In the genomic region with DNA sequence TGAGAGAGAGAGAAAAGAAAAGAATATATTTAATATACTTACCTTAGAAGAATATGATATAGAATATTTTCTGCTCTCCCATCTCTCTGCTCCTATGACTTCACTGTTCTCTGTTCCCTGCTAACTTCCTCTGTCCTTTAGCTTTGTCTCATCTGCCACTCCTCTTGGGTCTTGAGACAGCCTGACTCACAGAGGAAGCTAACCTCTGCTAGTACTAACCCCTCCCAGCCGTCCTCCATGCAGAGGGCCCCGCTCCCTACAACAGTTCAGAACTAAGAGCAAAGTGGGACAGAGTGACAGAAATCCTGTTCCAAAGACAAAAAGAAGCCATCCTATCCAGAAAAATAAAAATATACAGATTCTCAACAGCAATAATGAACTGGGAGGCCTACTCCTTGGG, we compare ENCODE assay signal across 9 mouse cellular contexts. TPM values are rescaled to one million over a fixed set of nuclear protein-coding genes. Genes with fewer than 3 reads are reported as not detected.
DNase-seq lines count a peak whose midpoint lies in the region; ATAC-seq lines count a peak whose summit lies in the region.
"Had no signal": no experiment of that assay in that cellular context is flagged by ENCODE, and none has a peak within 500 bp of the region (broad histone marks: within the 10 kb centered on the region; RNA-seq: fewer than 3 reads in every experiment).

A gene (minus strand): TSS at position 126 of the 400 bp plus-strand sequence.

- no peak within 1 kb of the TSS for H3K9ac ChIP-seq in kidney, embryonic 14.5 days (ENCODE audit: low read depth, low read length)
- no peak within 1 kb of the TSS for H3K9ac ChIP-seq in heart, embryonic 15.5 days
- H3K9ac ChIP-seq in limb, embryonic 12.5 days (replicated peaks) = no peak within 1 kb of the TSS
- no peak within 1 kb of the TSS for H3K9ac ChIP-seq in stomach, embryonic 14.5 days (replicated peaks; ENCODE audit: low read depth, low read length)

- no peak within 1 kb of the TSS for H3K27ac ChIP-seq in kidney, embryonic 14.5 days (ENCODE audit: low read depth, low read length)
- H3K27ac ChIP-seq in heart, embryonic 15.5 days = no peak within 1 kb of the TSS
- H3K27ac ChIP-seq in limb, embryonic 12.5 days = no peak within 1 kb of the TSS
- no peak within 1 kb of the TSS for H3K27ac ChIP-seq in stomach, embryonic 14.5 days (ENCODE audit: low read length)

- H3K27me3 ChIP-seq in kidney, embryonic 14.5 days (ENCODE audit: control insufficient read depth, insufficient read depth, low read length) = no peaks in the 10 kb centered on the region
- H3K27me3 ChIP-seq in heart, embryonic 15.5 days = no peaks in the 10 kb centered on the region
- no peaks in the 10 kb centered on the region for H3K27me3 ChIP-seq in limb, embryonic 12.5 days
- H3K27me3 ChIP-seq in stomach, embryonic 14.5 days (ENCODE audit: control insufficient read depth, insufficient read depth, low read length) = no peaks in the 10 kb centered on the region

- no peak within 1 kb of the TSS for H3K4me2 ChIP-seq in kidney, embryonic 14.5 days (replicated peaks; ENCODE audit: low read depth, low read length)
- H3K4me2 ChIP-seq in heart, embryonic 15.5 days = no peak within 1 kb of the TSS
- H3K4me2 ChIP-seq in limb, embryonic 12.5 days = no peak within 1 kb of the TSS
- no peak within 1 kb of the TSS for H3K4me2 ChIP-seq in stomach, embryonic 14.5 days (replicated peaks; ENCODE audit: low read depth, low read length)

- WGBS in kidney, embryonic 14.5 days = 87% methylated on average over 2 of the region's 2 CpGs
- 90% methylated on average over 2 of the region's 2 CpGs for WGBS in heart, embryonic 15.5 days
- 92% methylated on average over 2 of the region's 2 CpGs for WGBS in limb, embryonic 12.5 days
- 86% methylated on average over 2 of the region's 2 CpGs for WGBS in stomach, embryonic 14.5 days

- H3K4me1 ChIP-seq in kidney, embryonic 14.5 days (ENCODE audit: control insufficient read depth, insufficient read depth, low read length) = 0 out of 2 replicates have a peak, but pooled peaks cover 3% of the 10 kb centered on the region
- H3K4me1 ChIP-seq in heart, embryonic 15.5 days (replicated peaks) = peaks cover 12% of the 10 kb centered on the region; the same call in 1 of the 2 replicates
- H3K4me1 ChIP-seq in limb, embryonic 12.5 days (replicated peaks) = no peaks in the 10 kb centered on the region; the same call in 1 of the 2 replicates
- H3K4me1 ChIP-seq in stomach, embryonic 14.5 days (ENCODE audit: control insufficient read depth, insufficient read depth, low read length) = no peaks in the 10 kb centered on the region

- DNase-seq in kidney, postnatal 4 days = no peak
- DNase-seq in adrenal gland, postnatal 25 days = no peak
- DNase-seq in spleen, postnatal 4 days (ENCODE audit: low spot score in 2 of 2) = no peak
- no peak for DNase-seq in thymus, postnatal 36 days

- no peak for ATAC-seq in kidney, embryonic 14.5 days (ENCODE audit: low FRiP score, low TSS enrichment)
- no peak for ATAC-seq in heart, embryonic 15.5 days (replicated peaks; ENCODE audit: insufficient number of reproducible peaks, insufficient read depth, low FRiP score, low read depth)
- ATAC-seq in limb, embryonic 12.5 days (ENCODE audit: insufficient number of reproducible peaks, insufficient read depth, low FRiP score, low TSS enrichment, low read depth) = no peak
- no peak for ATAC-seq in stomach, embryonic 14.5 days (ENCODE audit: insufficient number of reproducible peaks, insufficient read depth, low FRiP score, low read depth)

- no peak within 1 kb of the TSS for H3K4me3 ChIP-seq in kidney, embryonic 14.5 days (ENCODE audit: low read length)
- no peak within 1 kb of the TSS for H3K4me3 ChIP-seq in heart, embryonic 15.5 days
- H3K4me3 ChIP-seq in limb, embryonic 12.5 days (replicated peaks) = no peak within 1 kb of the TSS
- no peak within 1 kb of the TSS for H3K4me3 ChIP-seq in stomach, embryonic 14.5 days (ENCODE audit: low read depth, low read length)
- H3K4me3 ChIP-seq: myocyte had no signal

- H3K36me3 ChIP-seq in kidney, embryonic 14.5 days (ENCODE audit: control insufficient read depth, insufficient read depth, low read length) = no peaks in the 10 kb centered on the region
- H3K36me3 ChIP-seq in heart, embryonic 15.5 days = no peaks in the 10 kb centered on the region
- H3K36me3 ChIP-seq in limb, embryonic 12.5 days = no peaks in the 10 kb centered on the region
- no peaks in the 10 kb centered on the region for H3K36me3 ChIP-seq in stomach, embryonic 14.5 days (ENCODE audit: control insufficient read depth, insufficient read depth, low read length)

- H3K9me3 ChIP-seq in kidney, embryonic 14.5 days (ENCODE audit: control insufficient read depth, low read length) = no peaks in the 10 kb centered on the region
- no peaks in the 10 kb centered on the region for H3K9me3 ChIP-seq in heart, embryonic 15.5 days (replicated peaks)
- no peaks in the 10 kb centered on the region for H3K9me3 ChIP-seq in limb, embryonic 12.5 days
- no peaks in the 10 kb centered on the region for H3K9me3 ChIP-seq in stomach, embryonic 14.5 days (ENCODE audit: control insufficient read depth, low read depth, low read length)

RNA-seq across cellular contexts. Expression of the gene that starts here (rescaled TPM):
- 25.6 and 27.4 TPM in 2 replicates for polyA plus RNA-seq in kidney, embryonic 14.5 days (2014; fragmentation: Nextera tagmentation; extraction: Ambion mirVana)
- total RNA-seq in adrenal gland, postnatal 25 days (2021) = 12.9 and 20.0 TPM in 2 replicates
- polyA plus RNA-seq in heart, embryonic 15.5 days (2015; fragmentation: Nextera tagmentation; extraction: Ambion mirVana) = 16.2 and 16.9 TPM in 2 replicates
- 25.4 and 27.5 TPM in 2 replicates for polyA plus RNA-seq in limb, embryonic 12.5 days (2016; fragmentation: Nextera tagmentation; extraction: Ambion mirVana)
- 22.9 and 25.6 TPM in 2 replicates for polyA plus RNA-seq in stomach, embryonic 14.5 days (2014; fragmentation: Nextera tagmentation; extraction: Ambion mirVana)
